Mouse (Mus musculus): Measurements from ENCODE around the gene Gstt1.

Gene Gstt1

DNA sequence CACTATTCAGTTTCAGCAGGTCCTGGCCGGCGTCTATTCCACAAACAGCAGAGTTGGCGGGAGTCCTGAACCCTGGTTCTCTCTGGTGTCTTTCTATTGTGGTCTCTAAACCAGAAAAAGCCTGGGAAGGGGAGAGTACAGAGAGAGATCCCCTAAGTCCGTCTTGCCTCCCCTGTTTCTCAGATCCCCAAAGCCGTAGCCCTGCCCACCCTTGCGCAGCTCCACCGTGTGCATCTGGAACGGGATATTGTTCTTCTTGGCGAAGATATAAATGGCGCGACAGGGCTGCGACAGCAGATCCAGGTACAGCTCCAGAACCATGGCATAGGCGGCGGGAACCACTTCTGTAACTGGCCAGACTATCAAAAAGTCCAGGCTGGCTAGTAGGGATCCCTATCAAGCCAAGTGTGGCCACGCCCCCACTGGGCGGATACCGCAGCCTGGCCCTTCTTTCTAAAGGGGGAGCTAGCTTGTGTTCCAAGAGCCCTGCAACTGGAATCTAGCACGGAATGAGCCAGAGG, at the start of gene Gstt1:
Gene Gstt1 (minus strand): TSS at position 409 of the 521 bp plus-strand sequence.
- in situ Hi-C loops (cut with MboI; ENCODE audit: low pct_unique_long_range_greater_than_20kb in 1 of 2, low sequenced_read_pairs in 2 of 2, unreplicated experiment in 1 of 2): no loop called here

DNA sequence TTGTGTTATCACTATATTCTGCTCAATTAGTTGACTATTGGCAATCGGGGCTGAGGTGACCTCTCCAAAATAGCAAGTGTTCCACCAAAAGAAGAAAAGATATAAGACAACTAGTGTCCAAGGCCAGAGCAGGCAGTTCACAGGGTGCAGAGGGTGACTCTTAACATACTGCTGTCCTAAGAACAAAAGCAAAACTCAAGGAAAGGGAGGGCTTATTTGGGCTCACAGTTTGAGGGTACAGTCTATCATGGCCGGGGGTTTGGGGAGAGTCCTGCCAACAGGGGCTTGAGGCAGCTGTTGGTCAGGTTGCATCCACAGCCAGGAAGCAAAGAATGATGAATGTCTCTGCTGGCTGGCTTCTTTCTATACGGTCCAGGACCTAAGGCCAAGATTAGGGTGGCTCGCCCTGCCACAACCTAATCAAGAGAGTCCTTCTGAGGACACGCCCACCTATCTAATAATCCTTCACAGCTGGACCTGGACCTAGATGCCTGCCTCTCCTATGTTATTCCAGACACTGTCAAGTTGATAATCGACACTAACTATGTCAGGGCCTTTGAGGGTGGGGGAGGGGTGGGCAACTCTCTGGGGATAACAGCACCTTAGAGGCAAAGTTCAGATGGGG, 47.0 kb upstream of the Gstt1 start:
- in situ Hi-C loops (cut with MboI; ENCODE audit: low pct_unique_long_range_greater_than_20kb in 1 of 2, low sequenced_read_pairs in 2 of 2, unreplicated experiment in 1 of 2): loop anchor here in 1 of 2 experiments (10.0 kb wide), 1 partner anchor 261 kb away; the partner anchor contains the start of gene Ggt5

DNA sequence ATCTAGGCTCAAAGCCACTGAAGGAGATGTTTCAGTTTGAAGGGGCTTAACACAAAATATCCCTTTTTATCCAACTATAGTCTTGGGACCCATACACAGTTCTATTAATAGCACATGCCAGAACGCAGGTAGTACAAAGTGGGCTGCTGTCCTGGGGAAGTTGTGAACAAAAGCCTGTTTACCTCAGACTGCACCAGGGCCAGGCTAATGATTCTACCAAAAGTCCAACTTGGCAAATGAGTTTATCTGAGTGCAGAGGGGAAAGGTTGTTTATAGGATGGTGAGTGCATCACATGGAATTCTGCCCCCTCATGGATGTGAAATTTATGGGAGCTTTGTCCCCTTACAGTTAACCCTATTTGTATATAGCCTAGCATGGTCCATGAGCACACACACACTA, 46.4 kb upstream of the Gstt1 start:
- in situ Hi-C loops (cut with MboI; ENCODE audit: low pct_unique_long_range_greater_than_20kb in 1 of 2, low sequenced_read_pairs in 2 of 2, unreplicated experiment in 1 of 2): loop anchor here in 1 of 2 experiments (10.0 kb wide), 1 partner anchor 260 kb away; the partner anchor contains the start of gene Ggt5

DNA sequence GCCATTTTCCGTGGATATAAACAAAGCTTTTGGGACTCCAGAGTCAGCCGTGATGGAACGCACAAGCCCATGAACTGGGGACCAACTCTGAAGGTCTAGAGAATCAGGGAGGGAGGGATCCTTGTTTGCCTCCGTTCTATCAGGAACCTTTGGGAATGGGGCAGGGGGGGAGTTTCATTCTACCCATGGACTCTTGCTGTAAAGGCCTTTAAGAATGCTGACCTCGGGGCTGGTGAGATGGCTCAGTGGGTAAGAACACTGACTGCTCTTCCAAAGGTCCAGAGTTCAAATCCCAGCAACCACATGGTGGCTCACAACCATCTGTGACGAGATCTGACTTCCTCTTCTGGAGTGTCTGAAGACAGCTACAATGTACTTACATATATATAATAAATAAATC, 45.5 kb upstream of the Gstt1 start:
- in situ Hi-C loops (cut with MboI; ENCODE audit: low pct_unique_long_range_greater_than_20kb in 1 of 2, low sequenced_read_pairs in 2 of 2, unreplicated experiment in 1 of 2): loop anchor here in 1 of 2 experiments (10.0 kb wide), 1 partner anchor 259 kb away; the partner anchor contains the start of gene Ggt5

DNA sequence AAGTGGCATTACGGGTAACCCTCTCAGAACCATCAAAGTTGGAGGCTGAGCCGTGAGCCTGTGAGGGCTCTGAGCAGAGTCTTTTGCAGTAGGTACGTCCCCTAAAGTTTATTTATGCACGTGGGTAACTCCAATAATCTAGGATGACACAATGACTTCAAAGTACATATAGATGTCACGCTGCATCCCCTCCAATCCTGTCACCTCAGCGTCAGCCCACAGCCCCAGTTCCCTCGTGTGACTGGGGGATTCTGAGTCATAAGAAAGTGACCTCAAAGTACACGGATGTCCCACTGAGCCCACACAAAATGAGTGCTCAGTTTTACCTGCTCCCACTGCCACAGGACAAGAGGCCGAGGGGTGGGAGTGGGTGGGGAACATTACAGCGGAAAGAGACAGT, 40.7 kb upstream of the Gstt1 start:
- in situ Hi-C loops (cut with MboI; ENCODE audit: low pct_unique_long_range_greater_than_20kb in 1 of 2, low sequenced_read_pairs in 2 of 2, unreplicated experiment in 1 of 2): no loop called here

DNA sequence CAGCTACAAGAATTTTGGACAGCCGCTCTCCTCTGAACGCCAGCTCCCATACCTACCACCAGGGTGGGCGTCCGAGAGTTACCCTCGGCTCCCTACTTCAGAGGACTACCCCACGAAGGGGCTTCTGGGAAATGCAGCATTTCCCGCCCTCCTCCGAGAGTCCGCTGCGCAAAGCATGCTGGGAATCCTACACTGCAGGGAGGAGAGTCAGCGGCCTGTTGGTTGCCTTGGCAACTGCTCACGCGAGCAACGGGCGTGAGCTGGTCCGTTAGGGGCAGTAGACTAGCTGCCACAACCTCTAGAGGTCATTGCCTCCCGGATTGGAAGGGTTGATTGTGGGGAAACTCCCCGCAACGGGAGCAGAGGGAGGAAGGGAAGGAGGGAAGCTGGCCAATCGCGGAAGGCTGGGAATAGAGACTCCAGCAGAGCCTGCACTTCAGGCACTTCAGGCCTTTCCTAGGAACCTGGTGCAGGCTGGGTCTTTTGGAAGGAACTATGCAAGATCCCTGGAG, 38.9 kb upstream of the Gstt1 start, which contains the start of gene Gstt2:
Gene Gstt2 (minus strand): TSS at position 177 of the 512 bp plus-strand sequence.
- in situ Hi-C loops (cut with MboI; ENCODE audit: low pct_unique_long_range_greater_than_20kb in 1 of 2, low sequenced_read_pairs in 2 of 2, unreplicated experiment in 1 of 2): no loop called here

DNA sequence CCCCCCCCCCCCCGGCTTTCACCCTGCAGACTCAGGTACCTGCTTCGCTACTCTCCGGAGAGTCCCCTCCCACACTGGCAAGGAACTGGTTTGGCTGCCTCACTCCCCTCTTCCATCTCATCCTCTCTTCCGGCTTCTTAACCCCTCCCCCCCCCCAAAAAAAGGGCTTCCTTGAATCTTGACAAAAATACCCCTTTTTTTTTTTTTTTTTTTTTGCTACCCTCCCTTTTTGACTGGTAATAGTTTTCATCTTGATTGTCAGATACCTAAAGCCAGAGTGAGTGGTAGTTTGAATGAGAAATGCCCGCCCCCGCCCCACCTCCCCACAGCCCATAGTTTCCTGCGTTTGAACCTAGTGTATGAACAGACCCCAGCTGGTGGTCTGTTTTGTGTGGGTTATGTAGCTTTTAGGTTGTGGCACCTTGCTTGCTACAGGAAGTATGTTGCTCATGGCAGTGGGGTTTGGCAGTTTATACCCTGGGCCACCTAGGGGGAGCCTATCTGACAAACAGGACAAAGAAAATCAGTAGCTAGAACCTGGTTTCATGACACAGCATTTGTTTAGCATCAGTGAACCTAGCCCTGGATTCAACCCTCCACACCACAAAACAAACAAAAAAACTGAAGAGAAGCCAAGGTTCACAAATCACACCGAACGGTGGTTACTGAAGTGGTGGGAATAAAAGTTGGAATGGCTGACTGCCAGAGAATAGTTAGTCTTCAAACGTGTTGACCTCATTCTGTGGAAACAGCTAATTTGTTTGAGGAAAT, 37.6 kb upstream of the Gstt1 start:
- in situ Hi-C loops (cut with MboI; ENCODE audit: low pct_unique_long_range_greater_than_20kb in 1 of 2, low sequenced_read_pairs in 2 of 2, unreplicated experiment in 1 of 2): no loop called here

DNA sequence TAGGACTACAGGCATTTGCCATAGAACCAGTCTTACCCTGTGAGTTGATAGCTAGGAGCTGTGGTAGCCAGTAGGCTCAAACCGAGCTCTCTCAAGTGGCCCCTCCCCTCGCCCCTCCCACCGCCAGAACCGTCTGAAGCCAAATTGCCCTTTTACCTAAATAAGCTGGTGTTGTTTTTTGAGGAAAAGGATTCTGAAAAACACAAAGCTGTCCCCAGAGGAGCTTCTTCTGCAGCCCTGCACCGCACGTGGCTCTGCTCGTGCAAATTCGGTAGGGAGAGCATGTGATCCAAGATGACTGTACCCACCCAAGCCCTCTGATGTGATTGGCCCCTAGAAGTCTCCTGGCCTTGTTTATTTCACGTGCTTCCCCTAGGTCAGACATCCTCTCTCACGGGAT, 36.9 kb upstream of the Gstt1 start:
- in situ Hi-C loops (cut with MboI; ENCODE audit: low pct_unique_long_range_greater_than_20kb in 1 of 2, low sequenced_read_pairs in 2 of 2, unreplicated experiment in 1 of 2): no loop called here

DNA sequence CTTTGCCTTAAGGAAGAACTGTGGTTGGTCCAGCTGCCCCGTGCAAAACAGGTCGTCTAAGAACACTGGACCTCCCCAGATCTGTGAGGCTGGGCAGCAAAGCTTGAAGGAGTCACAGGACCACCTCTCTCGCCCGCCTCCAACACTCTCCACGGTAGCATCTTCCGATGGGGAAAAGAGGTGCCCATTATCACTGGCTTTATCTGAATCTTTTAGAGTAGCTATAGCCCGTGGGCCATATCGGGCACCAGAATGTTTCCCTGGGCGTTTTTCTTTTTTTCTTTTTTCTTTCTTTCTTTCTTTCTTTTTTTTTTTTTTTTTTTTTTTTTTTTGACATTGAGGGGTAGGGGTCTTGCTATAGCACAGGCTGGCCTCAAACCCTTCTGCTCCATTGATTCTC, 36.3 kb upstream of the Gstt1 start:
- in situ Hi-C loops (cut with MboI; ENCODE audit: low pct_unique_long_range_greater_than_20kb in 1 of 2, low sequenced_read_pairs in 2 of 2, unreplicated experiment in 1 of 2): no loop called here

DNA sequence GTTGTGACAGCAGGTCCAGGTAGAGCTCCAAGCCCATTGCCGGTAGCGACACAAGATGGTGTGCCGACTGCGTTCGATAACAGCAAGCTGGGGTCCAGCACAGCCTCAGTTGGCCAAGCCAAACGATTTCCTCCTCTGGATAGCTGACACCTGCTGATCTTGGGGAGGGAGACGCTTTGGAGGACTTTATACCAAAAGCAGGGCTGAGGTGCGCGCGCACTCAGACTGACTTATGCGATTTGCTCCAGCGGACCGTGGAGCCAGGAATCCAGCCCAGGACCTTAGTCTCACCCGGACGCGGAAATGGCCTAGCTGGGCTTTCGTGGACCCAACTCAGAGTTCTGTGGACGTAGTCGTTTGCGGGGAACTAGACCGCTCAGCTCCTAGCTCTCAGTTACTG, 35.9 kb upstream of the Gstt1 start:
- in situ Hi-C loops (cut with MboI; ENCODE audit: low pct_unique_long_range_greater_than_20kb in 1 of 2, low sequenced_read_pairs in 2 of 2, unreplicated experiment in 1 of 2): no loop called here

DNA sequence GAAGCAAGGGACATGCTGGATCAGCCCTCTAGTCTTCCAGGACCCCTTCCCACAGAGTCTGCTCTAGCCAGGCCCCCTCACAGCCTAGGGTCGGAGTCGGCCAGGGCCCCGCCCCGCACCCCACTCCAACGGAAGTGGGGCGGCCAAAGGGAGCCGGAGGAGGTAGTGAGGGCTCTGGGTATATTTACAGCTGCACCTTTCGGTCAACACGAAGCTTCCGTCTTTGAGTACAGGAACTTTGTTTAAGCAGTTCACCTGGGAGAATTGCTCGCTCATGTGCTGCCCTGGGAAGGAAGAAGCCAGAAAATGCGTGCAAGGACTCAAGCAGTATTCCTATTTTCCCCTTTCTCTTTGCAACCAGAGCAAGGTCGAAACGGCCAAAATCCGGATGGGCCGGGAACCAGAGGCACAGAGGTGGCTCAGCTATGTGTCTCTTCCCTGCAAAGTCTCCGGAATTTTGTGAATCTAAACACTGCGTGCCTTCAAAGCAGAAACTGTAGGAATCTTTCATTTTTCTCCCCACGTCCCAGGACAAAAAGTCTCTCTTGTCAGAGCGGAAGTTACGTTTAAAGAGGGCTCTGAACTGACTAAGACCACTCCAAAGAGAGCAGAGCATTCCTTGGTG, 35.2 kb upstream of the Gstt1 start:
- in situ Hi-C loops (cut with MboI; ENCODE audit: low pct_unique_long_range_greater_than_20kb in 1 of 2, low sequenced_read_pairs in 2 of 2, unreplicated experiment in 1 of 2): no loop called here

DNA sequence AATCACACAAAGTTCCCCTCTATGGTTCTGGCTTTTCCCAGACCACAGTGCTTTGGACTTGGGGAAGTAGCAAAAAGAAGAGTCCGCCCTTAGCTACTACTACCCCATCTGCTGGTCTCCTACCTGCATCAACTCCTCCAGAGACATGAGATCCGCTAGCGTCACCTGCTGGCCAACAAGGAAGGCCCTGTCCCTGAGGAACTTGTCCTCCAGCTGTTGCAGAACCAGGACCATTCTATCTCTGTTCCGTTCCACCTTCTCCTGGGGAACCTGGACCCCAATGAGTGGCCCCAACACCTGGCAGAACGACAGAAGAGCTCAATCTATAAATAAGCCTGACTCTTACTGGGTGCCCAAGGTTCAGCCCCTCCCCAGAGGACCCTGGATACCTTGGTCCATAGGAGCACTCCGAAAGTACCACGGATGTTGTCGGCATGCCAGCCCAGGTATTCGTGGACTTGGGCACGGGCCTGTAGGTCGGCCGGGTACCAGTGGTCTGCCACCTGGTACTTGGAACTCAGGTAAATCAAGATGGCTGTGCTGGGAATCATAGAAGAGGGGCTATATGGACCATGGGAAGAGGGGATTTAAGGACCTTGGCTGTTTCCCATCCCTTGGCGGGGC, 34.0 kb upstream of the Gstt1 start:
- in situ Hi-C loops (cut with MboI; ENCODE audit: low pct_unique_long_range_greater_than_20kb in 1 of 2, low sequenced_read_pairs in 2 of 2, unreplicated experiment in 1 of 2): no loop called here

DNA sequence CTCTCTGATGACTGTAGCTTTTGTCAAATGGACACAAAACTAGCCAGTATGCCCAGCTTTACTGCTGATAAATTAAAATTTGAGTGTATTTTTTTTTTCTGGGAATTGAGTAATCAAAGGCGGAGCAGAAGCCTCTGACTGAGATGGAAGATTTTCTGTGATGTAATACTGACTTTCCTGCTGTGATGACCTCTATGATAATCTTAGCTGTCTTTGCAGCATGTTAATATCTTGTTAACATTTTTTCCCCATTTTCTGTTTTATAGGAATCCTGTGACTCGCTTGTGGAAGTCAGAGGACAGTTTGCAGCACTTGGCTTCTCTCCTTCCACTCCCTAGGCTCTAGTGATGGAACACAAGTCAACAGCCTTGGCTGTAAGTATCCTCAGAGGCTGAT, 31.9 kb upstream of the Gstt1 start:
- in situ Hi-C loops (cut with MboI; ENCODE audit: low pct_unique_long_range_greater_than_20kb in 1 of 2, low sequenced_read_pairs in 2 of 2, unreplicated experiment in 1 of 2): no loop called here

DNA sequence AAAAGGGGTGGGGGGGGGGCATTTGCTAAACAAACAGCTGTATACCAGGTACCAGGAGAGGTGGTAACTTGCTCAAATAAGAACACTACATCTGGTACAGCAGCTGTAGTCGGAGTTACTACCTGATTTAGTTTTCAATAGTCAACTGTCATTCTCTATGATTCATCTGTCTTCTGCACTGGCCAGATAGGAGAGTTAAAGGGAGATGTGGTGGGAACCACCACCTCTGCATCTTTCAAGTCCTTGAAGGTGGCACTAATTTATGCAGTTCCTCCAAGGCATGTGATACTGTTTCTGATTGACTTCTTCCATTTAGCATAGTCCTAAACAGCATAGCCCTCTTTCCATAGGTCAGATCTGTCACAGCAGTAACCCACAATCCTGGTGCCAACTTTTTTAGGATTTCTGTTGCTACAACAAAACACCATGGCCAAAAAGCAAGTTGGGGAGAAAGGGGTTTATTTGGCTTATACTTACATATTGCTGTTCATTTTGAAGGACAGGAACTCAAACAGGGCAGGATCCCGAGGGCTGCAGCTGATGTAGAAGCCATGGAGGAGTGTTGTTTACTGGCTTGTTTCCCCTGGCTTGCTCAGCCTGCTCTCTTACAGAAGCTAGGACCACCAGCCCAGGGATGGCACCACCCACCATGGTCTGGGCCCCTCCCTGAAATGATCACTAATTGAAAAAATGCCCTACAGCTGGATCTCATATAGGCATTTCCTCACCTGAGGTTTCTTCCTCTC, 31.3 kb upstream of the Gstt1 start:
- in situ Hi-C loops (cut with MboI; ENCODE audit: low pct_unique_long_range_greater_than_20kb in 1 of 2, low sequenced_read_pairs in 2 of 2, unreplicated experiment in 1 of 2): no loop called here

DNA sequence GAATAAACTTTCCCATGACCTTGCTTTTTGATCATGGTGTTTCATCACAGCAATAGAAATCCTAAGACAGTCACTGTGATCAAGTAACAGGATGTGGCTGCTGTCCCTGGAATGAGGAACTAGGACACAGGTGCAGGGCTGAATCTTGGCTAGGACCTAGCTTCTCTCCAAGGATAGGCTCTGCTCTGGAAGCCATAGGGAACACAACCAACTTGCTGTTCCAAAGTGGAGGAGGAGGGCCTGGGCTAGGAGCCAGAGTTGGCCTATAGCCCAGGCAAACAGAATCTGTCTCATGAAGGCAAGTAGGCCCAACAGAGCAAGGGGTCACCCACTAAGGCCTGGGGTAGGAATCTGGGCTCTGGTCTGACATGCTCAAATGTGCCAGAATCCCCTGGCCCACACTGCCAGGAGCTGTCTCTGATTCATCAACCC, 30.1 kb upstream of the Gstt1 start:
- in situ Hi-C loops (cut with MboI; ENCODE audit: low pct_unique_long_range_greater_than_20kb in 1 of 2, low sequenced_read_pairs in 2 of 2, unreplicated experiment in 1 of 2): no loop called here

DNA sequence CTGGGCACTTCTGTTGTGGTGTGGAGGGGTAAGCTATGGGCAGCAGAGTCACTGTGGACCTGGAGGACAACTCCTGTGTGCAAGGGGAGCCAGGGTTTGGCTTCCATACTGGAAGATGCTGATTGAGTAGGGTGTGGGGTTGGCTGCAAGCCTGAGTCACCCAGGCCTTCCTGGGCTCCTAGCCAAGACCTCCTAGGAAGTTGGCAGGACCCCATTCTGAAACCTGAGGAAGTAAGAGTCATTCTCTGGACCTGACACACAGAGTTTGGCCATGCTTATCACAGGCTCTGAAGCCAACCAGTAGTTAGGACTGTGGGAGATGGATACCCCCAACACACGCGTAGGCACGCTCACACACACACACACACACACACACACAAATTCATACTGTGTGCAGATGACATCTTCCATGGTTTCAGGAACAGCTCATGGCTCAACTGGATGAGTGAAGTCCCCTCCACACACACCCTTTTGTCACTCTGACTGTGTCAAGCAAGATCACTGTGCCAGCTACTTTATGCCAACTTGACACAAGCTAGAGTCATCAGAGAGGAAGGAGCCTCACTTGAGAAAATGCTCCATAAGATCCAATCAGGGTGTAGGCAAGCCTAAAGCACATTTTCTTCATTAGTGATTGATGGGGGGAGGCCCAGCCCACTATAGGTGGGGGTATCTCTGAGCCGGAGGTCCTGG, 29.4 kb upstream of the Gstt1 start:
- in situ Hi-C loops (cut with MboI; ENCODE audit: low pct_unique_long_range_greater_than_20kb in 1 of 2, low sequenced_read_pairs in 2 of 2, unreplicated experiment in 1 of 2): no loop called here

DNA sequence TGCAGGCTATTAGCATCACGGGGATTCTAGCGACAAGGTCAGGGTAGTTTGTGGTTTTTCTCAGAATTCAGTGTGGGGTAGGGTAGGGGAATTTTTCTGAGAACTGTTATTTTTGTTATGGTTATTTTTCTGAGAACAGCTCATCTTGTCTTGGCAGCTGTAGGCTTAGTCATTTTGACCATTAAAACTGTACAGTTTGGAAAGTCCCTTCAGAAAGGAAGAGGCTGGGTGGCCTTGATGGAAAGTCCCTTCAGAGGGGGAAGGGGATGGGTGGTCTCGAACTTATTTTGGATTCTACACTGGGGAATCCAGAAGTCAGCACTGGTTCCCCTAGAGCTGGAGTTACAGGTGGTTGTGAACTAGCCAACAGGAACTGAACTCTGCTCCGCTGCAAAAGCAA, 26.1 kb upstream of the Gstt1 start:
- in situ Hi-C loops (cut with MboI; ENCODE audit: low pct_unique_long_range_greater_than_20kb in 1 of 2, low sequenced_read_pairs in 2 of 2, unreplicated experiment in 1 of 2): no loop called here
